Mouse (Mus musculus) G1E-ER4 (cell line): Measurements from ENCODE around the gene Ccnl2. TPM values are rescaled to one million over a fixed set of nuclear protein-coding genes. Genes with fewer than 3 reads are reported as not detected.

Experiments used
- GATA1 ChIP-seq: IDR thresholded peaks from one replicate; pipeline ENCODE4 v1.8.0; 2012; ENCODE audit warnings: low read length, inconsistent platforms
- polyA plus RNA-seq: library from polyadenylated mRNA; stranded (reverse); fragments of >175 nt; gene quantifications from 2 replicates; pipeline ENCODE4 v1.2.3, GENCODE M21; 2012

The Ccnl2 gene
- polyA plus RNA-seq, 1 experiment, result 52.9 TPM

DNA sequence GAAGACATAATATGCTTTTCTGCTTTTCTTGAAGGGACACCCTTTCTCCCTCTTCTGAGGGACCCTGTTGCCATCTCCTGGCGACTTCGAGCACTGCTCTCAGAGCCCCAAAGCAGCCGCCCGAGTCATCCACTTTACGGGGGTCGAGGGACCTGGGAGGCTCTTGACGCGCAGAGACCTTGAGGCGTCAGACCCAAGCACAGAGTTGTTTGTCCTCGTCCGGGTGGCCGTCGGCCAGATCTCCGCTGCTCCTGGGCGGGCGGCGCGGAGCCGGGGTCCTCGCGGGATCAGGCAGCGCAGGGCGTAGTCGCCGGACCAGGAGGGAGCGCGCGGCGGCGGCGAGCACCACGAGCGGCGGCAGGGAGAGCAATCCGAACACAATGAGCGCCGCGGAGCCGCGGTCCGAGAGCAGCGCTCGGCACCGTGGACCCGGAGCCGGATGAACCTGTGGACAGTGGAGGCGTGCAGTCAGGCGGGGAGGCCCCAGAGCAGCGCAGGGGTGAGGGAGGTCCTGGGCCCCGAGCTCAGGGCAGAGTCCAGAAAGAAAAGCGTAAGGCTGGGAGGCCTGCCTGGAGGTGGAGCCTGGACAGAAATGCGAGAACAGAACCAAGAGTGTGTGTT is 28.1 kb upstream of the Ccnl2 start:
- TF ChIP-seq GATA1, result no peak

GRCm38 (mm10) chr4:155785246-155785645 is 27.0 kb upstream of the Ccnl2 start:
- no peak for TF ChIP-seq GATA1

- no peak for TF ChIP-seq GATA1
These were observed 26.5 kb upstream of the Ccnl2 start, which contains the start of gene Tmem88b for GRCm38 (mm10) chr4:155785819-155786218. TSS of gene Tmem88b (minus strand) at chr4:155785874.

- TF ChIP-seq GATA1, result no peak
These were observed 24.0 kb upstream of the Ccnl2 start for GRCm38 (mm10) chr4:155788300-155788699.

DNA sequence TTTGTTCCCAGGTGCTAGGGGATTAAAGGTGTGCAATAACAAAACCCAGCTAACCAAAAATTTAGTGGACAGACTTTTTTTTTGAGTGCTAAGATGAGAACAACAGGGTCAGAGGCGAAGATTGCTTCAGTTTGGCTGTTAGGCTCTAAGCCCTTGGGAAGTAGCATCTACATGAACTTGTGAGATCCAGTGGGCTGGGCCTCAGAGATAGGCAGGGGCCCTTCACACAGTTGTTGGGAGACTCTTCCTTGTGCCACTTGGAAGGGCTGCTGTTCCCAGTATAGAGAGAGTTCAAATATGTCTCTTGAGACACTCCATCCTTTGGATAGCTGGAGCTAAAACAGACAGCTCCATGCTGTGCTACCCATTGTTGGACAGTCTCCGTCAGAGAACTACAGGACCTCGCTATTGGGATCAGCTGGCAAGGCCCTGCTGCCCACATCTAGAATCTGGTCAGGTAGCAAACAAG is 22.2 kb upstream of the Ccnl2 start, which contains the start of gene Ankrd65:
Gene Ankrd65, plus strand, starts transcription at position 419 of the 469 bp plus-strand sequence.
- no peak for TF ChIP-seq GATA1

DNA sequence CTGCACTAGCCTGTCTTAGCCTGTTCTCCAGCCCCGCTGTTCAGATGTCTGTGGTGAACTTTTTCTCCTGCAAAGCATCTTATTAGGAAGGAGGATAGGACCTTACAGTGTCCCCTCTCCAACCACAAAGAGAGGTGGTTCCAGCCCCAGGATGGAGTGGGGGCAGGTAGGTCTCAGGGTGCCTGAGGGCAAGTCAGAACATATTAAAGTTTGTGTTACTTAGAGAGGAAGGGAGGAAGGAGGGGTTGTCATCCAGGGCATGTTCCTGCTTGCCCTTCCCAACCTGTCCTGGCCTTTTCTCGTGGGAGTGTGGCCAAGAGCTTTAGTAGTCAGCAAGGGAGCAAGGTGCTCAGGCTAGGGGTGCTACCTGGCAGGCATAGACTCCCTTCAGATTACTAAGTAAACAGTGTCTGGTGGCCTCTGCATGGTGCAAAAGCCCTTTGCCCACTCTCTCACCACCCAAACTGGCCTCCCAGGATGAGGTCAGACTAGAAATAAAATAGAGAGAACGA is 21.6 kb upstream of the Ccnl2 start:
- TF ChIP-seq GATA1, result no peak

GRCm38 (mm10) chr4:155791240-155791933 is 20.9 kb upstream of the Ccnl2 start:
- TF ChIP-seq GATA1, result no peak

DNA sequence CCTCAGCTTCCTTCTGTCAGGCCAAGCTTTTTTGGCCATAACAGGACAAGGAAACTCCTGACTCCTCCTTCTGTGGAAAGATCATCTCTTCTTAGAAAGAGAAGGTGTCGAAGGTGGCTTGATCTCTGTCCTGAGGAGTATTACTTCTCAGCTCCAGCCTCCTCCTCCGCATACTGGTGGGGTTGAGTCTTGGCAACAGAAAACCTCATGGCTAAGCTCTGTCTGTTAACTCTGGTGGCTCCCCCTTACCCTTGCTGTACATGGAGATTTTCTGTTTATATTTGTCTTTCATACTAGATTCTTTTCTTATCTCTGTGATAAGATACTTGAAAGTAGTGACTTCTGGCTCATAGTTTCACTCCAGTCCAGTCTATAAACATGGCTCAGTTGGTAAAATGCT is 18.6 kb upstream of the Ccnl2 start:
- TF ChIP-seq GATA1, result no peak

DNA sequence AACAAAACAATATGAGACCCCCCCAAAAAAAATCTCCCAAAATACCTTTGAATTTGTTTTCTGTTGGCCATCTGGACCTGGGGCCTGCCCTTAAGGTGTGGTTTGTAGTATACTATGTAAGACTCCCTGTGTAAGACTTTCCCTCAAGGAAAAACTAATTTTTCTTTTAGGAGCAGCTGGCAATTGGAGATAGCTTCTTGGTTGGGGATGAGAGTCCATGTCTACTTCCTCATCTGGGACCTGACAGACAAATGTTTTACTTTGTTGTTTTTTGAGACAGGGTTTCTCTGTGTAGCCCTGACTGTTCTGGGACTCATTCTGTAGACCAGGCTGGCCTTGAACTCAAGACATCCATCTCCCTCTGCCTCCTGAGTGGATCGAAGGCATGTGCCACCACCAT is 10.2 kb upstream of the Ccnl2 start:
- no peak for TF ChIP-seq GATA1

DNA sequence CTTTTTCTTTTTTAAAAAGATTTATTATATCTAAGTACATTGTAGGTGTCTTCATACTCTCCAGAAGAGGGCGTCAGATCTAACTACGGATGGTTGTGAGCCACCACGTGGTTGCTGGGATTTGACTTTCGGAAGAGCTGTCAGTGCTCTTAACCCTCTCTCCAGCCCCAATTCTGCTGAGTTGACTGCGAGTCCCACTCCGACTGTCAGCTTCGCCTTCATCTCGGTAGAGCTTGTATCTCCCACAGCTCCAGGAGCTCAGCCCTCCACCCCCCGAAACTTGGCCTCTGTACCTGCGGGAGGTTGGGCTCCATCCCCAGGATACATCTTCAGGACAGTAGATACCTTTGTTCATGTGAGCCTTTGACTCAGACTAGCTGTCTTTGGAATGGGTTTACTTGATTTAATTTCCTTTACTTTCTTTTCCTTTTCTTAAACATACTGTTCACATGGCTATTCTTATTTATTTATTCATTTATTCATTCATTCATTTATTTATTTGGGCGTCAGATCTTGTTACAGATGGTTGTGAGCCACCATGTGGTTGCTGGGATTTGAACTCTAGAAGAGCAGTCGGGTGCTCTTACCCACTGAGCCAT is 9.4 kb upstream of the Ccnl2 start, which contains the start of gene Mrpl20:
Gene Mrpl20, plus strand, starts transcription at position 138 of the 599 bp plus-strand sequence.
- TF ChIP-seq GATA1, result no peak

DNA sequence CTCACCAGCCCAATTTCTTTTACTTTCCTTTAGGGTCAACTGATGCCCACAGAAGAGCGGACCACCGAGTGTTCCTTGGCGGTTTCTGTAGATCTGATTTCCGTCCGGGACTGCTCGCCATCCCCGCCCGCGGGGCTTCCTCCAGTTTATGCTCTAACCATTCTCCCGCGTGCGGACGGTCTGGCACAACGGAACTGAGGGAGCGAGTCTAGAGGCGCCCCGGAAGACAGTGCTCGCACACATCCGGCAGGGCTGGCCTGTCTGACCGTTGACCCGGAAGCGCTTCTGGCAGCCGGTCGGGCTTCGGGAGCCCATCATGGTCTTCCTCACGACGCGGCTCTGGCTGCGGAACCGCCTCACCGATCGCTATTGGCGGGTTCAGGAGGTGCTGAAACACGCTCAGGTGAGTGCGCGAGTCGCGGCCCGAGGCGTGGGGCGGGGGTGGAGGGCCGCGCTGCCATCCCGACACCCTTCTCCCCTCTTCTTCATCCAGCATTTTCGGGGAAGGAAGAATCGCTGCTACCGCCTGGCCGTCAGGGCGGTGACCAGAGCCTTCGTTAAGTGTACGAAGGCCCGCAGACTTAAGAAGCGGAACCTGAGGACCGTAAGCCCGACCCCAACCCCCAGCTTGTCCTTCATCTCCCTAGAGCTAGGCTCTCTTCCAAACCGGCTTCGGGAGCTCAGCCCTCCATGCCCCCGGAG is 8.8 kb upstream of the Ccnl2 start:
- TF ChIP-seq GATA1, result no peak

DNA sequence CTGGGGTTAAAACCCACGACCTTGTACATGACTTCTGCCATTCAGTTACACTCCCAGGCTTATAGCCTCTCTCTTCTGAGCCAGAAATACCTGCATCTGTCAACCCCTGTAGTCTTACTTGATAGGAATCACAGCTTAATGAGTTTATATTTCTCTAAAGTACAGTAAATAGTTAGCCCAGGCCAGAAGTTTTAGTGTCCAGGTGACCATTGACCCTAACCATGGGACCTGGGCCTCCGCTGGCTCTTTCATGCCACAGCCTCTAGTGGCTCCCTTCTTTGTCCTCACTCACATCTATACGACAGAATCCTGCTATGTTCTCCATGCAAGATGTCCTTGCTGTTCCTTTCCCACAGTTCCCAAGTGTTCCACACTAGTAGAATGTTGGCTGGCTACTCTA is 4.4 kb upstream of the Ccnl2 start:
- TF ChIP-seq GATA1, result no peak

DNA sequence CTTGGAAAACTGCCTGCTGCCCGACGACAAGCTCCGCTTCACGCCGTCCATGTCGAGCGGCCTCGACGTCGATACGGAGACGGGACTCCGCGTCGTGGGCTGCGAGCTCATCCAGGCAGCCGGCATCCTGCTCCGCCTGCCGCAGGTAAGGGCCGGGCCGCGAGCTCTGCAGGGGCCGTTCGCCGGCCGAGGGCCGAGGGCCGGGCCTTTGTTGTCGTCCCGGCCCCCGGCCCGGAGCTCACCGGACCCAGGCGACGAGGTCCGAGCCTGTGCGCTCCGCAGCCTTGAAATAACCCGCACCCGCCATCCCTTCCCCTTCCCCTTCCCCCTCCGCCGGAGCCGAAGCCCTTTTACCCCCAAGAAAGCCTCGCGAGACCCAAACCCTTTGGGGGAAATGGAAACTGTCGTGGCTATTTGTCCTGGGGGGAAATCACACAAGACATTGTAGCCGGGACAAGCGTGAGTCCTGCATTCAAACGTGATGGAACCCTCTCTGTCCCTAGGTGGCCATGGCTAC is 434 bp downstream of the Ccnl2 start:
- no peak for TF ChIP-seq GATA1

GRCm38 (mm10) chr4:155817533-155817932 is 5.2 kb downstream of the Ccnl2 start:
- TF ChIP-seq GATA1, result no peak

DNA sequence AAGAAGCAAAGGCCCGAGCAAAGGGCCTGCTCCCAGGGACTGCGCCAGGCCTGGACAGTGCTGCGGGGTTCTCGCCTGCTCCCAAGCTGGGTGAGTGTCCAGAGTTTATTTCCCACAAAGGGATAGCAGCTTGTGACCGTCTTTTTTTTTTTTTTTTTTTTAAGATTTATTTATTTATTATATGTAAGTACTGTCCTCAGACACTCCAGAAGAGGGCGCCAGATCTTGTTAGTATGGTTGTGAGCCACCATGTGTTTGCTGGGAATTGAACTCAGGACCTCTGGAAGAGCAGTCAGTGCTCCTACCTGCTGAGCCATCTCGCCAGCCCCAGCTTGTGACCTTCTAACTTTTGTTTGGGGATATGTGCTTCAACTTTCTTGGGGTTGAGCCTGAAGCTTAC is 8.7 kb downstream of the Ccnl2 start:
- TF ChIP-seq GATA1, result no peak
